Mouse (Mus musculus): ENCODE measurements around the gene Olfr262.
"Not testable (repeated sequence)": the region's sequence is repeated elsewhere in the genome, so short reads cannot be mapped to it uniquely, and the experiment has no call there.

- TF ChIP-seq CTCF, POLR2A (IDR thresholded peaks at IDR 0.05; ENCODE audit: insufficient read depth, low read depth, low read length): not testable (repeated sequence)
Measured at GRCm38 (mm10) chr19:12232496-12232895, 9.0 kb downstream of the Olfr262 start, which contains the start of gene Olfr1432.

All from olfactory bulb, adult 2 months (tissue).